Mouse (Mus musculus) urinary bladder, postnatal 10 days (tissue): Measurements from ENCODE around the gene Gsta2.
"Not testable (repeated sequence)": the region's sequence is repeated elsewhere in the genome, so short reads cannot be mapped to it uniquely, and the experiment has no call there.

Experiments used
- DNase-seq: peaks from one replicate; pipeline ENCODE4 v3.0.0; 2022; ENCODE audit warnings: low spot score

Gene Gsta2

DNA sequence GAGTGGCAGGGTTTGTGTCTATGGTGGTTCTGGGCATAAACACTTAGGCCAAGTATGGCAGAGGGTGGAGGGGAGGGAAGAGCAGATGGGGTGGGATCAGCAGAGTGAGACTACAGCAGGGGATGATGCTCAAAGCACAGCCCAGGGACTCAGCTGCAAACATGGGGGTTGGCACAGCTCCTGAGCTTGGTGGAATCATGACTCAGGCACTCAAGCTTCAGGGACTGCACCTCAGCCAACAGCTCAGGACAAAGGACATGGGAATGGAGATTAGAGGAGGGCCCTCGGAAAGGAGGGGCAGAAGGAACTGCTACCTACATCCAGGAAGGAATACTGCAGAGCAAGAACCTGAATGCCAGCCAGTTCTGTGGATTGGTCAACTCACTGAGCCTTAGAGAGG is 56.4 kb downstream of the Gsta2 start:
- DNase-seq = not testable (repeated sequence)

DNA sequence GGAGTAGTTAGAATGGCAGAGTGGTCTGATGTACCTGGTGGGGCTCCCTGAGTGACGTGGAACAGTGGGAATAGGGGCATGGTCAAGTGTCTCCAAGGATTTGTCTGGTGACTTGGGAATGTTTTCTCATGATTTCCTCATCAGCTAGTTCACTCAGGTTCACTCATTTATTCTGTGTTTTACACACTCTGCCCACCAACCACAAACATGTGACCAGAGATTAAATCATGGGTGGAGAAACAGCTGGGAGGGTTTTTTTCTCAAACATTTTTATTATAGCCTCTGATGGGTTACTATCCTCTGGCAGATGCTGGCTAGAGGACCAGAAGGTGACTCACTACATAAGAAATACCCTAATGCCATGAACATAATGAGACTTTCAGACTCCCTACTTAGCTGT is 57.4 kb downstream of the Gsta2 start:
- no peak for DNase-seq

DNA sequence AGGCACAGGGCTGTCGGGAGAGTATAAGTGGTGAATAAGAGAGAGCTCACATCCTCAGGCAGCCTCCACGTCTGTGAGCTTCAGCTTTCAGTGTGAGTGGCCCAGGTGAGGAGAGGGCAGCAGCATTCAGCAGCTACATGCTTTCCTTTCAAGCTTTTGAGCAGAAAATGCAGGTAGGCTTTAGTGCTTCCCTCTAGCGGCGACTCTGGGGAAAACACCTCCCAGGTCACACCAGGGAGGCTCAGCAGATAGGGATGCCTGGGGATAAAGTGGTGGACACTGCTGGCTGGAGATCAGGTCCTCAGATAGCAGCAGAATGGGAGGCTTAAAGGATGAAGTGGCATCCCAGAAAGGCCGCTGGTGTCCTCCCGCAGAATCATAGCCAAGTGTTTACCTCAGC is 59.5 kb downstream of the Gsta2 start:
- not testable (repeated sequence) for DNase-seq

DNA sequence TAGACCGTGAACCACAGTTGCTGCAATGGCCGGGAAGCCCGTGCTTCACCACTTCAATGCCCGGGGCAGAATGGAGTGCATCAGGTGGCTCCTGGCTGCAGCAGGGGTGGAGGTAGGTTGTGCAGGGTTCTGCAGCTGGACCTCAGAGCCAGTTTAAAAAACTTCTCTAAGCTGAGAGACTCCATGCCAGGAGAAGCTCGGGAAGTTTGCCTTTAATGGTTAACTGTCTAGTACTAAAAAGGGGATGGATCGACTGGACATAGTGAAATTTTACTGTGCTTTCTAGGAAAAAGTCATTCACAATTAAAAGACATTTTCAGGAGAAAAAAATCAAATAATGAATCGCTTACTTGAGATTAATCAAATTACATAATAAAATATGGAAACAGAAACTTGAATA is 60.8 kb downstream of the Gsta2 start:
- DNase-seq = not testable (repeated sequence)

DNA sequence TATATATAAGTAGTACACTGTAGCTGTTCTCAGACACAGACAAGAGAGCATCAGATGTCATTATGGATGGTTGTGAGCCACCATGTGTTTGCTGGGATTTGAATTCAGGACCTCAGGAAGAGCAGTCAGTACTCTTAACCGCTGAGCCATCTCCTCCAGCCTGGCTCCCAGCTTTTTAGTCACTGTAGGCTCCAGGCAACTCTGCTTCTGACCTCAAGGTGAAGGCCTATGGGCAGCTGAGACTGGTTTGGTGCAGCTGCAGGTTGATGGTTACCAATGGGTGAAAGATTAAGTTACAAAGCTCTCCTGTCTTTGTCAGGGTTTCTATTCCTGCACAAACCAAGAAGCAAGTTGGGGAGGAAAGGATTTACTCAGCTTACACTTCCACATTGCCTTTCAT is 61.9 kb downstream of the Gsta2 start:
- DNase-seq = not testable (repeated sequence)

DNA sequence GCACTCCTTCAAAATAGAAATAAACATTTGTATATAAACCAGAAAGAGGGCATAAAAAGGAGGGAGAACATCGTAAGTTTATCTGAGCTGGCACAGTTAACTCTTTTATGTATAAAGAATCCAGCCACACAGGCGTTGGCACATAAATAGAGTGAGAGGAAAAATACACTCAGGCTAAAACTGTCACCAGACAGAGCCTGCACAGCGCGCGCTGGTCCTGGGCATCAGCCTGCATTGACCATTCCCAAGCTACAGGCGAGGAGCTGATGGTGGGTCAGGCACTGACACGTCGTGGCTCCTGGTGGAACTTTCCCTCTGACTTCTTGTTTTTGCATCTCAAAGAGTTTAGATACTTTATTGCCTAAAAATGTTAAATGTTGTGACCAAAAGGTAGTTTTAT is 63.1 kb downstream of the Gsta2 start:
- not testable (repeated sequence) for DNase-seq

DNA sequence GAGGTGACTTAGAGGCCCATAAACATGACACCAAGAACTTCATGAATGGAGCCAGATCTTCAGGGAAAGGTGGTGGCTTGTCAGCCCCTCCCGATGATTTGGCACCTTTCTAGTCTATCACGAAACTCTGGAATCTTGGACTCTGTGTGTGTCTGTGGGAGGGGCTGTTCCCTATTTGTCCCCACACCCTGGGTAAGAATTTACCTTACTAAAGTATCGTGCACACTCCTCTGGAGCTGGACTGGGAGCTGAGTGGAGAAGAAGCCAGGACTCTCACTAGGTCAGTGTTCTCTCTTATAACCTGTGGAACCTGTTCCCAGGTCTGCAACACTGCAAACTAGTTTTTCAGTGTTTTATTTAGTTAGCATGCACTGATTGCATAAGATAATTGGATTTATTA is 65.9 kb downstream of the Gsta2 start, which contains the start of gene Gm10639:
Gene Gm10639, plus strand, starts transcription at position 201 of the 400 bp plus-strand sequence.
- DNase-seq = not testable (repeated sequence)

DNA sequence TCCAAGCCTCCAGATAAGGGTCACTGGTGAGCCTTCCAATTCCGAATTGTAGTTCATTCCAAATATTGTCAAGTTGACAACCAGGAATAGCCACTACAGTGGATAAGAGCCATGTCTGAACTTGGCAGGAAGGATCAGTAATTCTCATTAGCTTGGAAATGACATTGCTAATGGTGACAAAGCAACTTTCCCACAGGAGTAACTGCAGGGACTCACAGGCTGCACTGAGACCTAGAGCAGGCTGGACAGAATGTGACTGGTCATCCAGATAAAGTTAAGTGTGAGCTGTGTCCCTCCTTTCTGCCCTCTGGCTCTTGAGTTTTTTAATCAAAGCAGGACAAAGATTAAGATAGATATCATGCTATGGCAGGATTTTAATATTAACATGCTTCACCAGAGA is 66.5 kb downstream of the Gsta2 start:
- DNase-seq = not testable (repeated sequence)

DNA sequence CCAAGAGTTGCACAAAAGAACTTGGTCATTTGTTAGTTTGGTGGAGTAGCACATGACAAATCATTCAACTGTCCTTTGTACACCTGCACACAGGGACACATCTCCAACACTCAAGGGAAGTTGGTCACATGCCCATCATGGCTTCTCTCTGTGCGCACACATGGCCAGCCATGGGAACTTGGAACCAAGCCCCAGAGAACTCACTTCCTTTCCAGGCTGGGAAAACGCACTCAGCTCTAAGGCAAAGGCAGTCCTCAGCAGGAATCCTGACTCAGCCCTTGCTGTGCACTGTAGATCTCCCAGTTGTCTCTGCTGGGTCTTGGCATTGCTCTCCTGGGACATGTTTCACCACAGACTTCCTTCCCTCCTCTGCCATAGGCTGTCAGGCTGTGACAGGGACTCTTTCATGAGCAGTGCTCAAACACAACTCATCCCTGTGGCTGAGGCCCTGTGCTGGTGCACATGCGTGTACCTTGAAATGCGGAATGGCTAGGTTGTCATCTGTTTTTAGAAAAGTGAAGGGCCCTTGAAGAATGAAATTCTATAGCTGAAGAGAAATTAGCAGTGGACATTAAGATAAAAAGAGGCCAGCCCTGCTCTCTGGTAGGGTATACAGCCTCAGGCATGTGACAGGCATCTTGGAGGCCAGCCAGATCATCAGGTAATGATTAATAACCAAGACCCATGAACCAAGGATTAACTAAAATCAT is 73.4 kb downstream of the Gsta2 start:
- not testable (repeated sequence) for DNase-seq
